Mouse (Mus musculus) midbrain, embryonic 12.5 days (tissue): ENCODE data around the gene Fkbp5. TPM values are rescaled to one million over a fixed set of nuclear protein-coding genes. Genes with fewer than 3 reads are reported as not detected.

ENCODE experiments used
- ATAC-seq: fragments of 200-750 bp; cut with Nextera tagmentation; 2 replicates; pipeline ENCODE4 v1.8.0; 2017; ENCODE audit warnings: low read depth, moderate TSS enrichment, moderate library complexity; ENCODE audit not compliant: low FRiP score
- H3K27ac ChIP-seq: fragments of 300-500 bp; sonication (generic); replicated peaks from 2 replicates; pipeline ENCODE4 v1.5.1; 2016; ENCODE audit warnings: mild to moderate bottlenecking
- H3K27me3 ChIP-seq: fragments of 300-500 bp; sonication (generic); 2 replicates; pipeline ENCODE4 v1.6.1; 2016; ENCODE audit warnings: mild to moderate bottlenecking
- H3K36me3 ChIP-seq: fragments of 300-500 bp; sonication (generic); 2 replicates; pipeline ENCODE4 v1.6.1; 2016
- H3K4me1 ChIP-seq: fragments of 300-500 bp; sonication (generic); 2 replicates; pipeline ENCODE4 v1.6.1; 2016
- H3K4me2 ChIP-seq: fragments of 300-500 bp; sonication (generic); replicated peaks from 2 replicates; pipeline ENCODE4 v1.6.1; 2016; ENCODE audit warnings: mild to moderate bottlenecking, moderate library complexity
- H3K4me3 ChIP-seq: fragments of 300-500 bp; sonication (generic); 2 replicates; pipeline ENCODE4 v1.5.1; 2016; ENCODE audit warnings: mild to moderate bottlenecking
- H3K9ac ChIP-seq: fragments of 300-500 bp; sonication (generic); replicated peaks from 2 replicates; pipeline ENCODE4 v1.6.1; 2016; ENCODE audit warnings: mild to moderate bottlenecking, moderate library complexity
- H3K9me3 ChIP-seq: fragments of 300-500 bp; sonication (generic); 2 replicates; pipeline ENCODE4 v1.6.1; 2016; ENCODE audit warnings: mild to moderate bottlenecking
- WGBS: fragments of 180-500 bp; shearing (Covaris S2); methylation state at CpG from one replicate; pipeline ENCODE4 v1.1.7; 2016; 5-methylcytosine and 5-hydroxymethylcytosine counted together
- polyA plus RNA-seq: library from polyadenylated mRNA; unstranded; fragments of >200 nt; fragmentation: Nextera tagmentation; extraction: Ambion mirVana; gene quantifications from 2 replicates; pipeline ENCODE4 v1.2.1, GENCODE M21; 2016

Gene Fkbp5
- polyA plus RNA-seq, 1 experiment from 2014 or later = 38.2 TPM

GRCm38 (mm10) chr17:28488258-28489013 is 28.9 kb downstream of the Fkbp5 start:
- Histone ChIP-seq H3K27me3 (no peaks in the 10 kb centered on the region), H3K4me3 (no peak overlapping the region), H3K4me2 (no peak overlapping the region), H3K27ac (no peak overlapping the region), H3K9ac (no peak overlapping the region), H3K36me3 (no peaks in the 10 kb centered on the region), H3K4me1 (peaks cover 18% of the 10 kb centered on the region), H3K9me3 (no peaks in the 10 kb centered on the region)
- WGBS = 85% methylated on average over 7 of the region's 7 CpGs
- no peak for ATAC-seq

- ATAC-seq = no peak
- no peak overlapping the region for H3K27ac ChIP-seq
- no peak overlapping the region for H3K9ac ChIP-seq
- peaks cover 18% of the 10 kb centered on the region for H3K4me1 ChIP-seq
- no peaks in the 10 kb centered on the region for H3K9me3 ChIP-seq
- WGBS = 92% methylated on average over 17 of the region's 18 CpGs
- H3K27me3 ChIP-seq = no peaks in the 10 kb centered on the region
- no peak overlapping the region for H3K4me3 ChIP-seq
- H3K36me3 ChIP-seq = no peaks in the 10 kb centered on the region
- H3K4me2 ChIP-seq = no peak overlapping the region
These were observed 29.6 kb downstream of the Fkbp5 start for GRCm38 (mm10) chr17:28487584-28488257.

- ATAC-seq = no peak
- H3K27me3 ChIP-seq = no peaks in the 10 kb centered on the region
- H3K36me3 ChIP-seq = no peaks in the 10 kb centered on the region
- H3K4me3 ChIP-seq = no peak overlapping the region
- H3K9ac ChIP-seq = no peak overlapping the region
- H3K27ac ChIP-seq = 0 out of 2 replicates have a peak overlapping the region, but pooled peaks have one; percentile 60
- WGBS = 73% methylated on average over 6 of the region's 6 CpGs
- no peaks in the 10 kb centered on the region for H3K9me3 ChIP-seq
- H3K4me2 ChIP-seq = peak overlapping the region; percentile 68; the same call in 1 of the 2 replicates
- H3K4me1 ChIP-seq = peaks cover 17% of the 10 kb centered on the region
These were observed 30.6 kb downstream of the Fkbp5 start for GRCm38 (mm10) chr17:28486720-28487119.

GRCm38 (mm10) chr17:28485977-28486400 is 31.3 kb downstream of the Fkbp5 start:
- peak overlapping the region; percentile 68 for H3K4me2 ChIP-seq
- no peaks in the 10 kb centered on the region for H3K27me3 ChIP-seq
- H3K27ac ChIP-seq = peak overlapping the region; percentile 88
- peak overlapping the region; percentile 87 for H3K4me3 ChIP-seq
- peaks cover 10% of the 10 kb centered on the region for H3K4me1 ChIP-seq
- H3K9ac ChIP-seq = peak overlapping the region; percentile 85
- peak; percentile 98 for ATAC-seq
- no peaks in the 10 kb centered on the region for H3K36me3 ChIP-seq
- H3K9me3 ChIP-seq = no peaks in the 10 kb centered on the region
- WGBS = 0% methylated on average over 41 of the region's 58 CpGs

DNA sequence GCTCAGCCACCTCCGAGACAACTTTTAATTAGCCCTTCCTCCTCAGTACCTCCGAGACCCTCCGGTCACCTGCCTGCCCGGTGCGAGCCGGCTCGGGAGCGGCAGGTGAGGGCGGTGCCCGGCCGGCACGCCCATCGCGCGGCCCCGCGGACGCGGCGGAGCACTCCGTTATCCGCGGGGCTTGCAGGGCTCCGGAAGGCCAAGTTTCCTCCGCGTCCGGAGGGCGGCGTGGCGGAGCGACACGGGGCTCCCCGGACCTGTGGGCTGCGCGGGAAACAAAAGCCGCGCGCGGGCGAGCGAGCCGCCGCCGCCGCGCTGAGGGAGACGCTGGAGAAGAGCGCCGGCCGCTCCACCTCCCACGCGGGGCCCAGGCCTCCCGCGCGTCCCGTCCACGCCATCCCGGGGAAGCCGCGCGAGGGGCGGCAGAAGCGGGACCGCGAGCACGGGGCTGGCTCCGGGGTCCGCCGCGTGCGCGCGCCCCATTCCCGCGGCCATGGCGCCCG is 31.8 kb downstream of the Fkbp5 start:
- Histone ChIP-seq H3K4me2 (peak overlapping the region; percentile 68), H3K9me3 (no peaks in the 10 kb centered on the region), H3K4me1 (peaks cover 9% of the 10 kb centered on the region), H3K36me3 (no peaks in the 10 kb centered on the region), H3K9ac (peak overlapping the region; percentile 85), H3K4me3 (peak overlapping the region; percentile 87), H3K27ac (peak overlapping the region; percentile 88), H3K27me3 (no peaks in the 10 kb centered on the region)
- WGBS = under 1% methylated on average over 60 of the region's 77 CpGs
- ATAC-seq = peak; percentile 60

DNA sequence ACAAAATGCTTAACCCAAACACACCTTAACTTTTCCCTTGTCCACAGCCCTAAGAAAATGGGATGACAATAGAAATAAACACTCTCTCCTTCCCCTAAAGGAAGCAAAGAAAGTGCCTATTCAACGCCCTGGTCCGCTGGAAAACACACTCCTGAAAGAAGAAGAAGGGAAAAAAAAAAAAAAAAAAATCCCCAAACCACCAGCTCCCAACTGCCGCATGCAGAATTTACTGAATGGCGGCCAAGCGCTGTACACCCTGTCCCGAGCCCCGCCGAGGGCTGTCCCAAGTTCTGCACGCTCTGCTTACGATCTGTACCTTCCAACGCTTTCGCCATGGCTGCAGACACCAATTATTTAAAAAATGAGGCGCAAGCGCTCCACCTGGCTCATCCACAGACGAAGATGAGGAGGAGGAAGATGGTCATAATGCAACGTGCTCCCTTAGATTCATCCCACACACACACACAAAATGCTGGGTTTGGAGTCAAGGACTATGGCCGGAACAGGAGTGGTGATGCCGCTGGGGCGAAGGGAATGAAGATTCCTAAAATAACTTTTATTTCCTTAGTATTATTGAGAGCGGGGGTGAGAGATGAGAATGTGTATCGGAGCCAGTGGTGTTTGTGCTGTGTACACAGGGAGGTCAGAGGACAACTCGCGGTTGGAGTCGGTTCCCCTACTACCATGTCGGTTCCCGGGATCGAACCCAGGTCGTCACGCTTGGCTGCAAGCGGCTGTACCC is 32.5 kb downstream of the Fkbp5 start:
- Histone ChIP-seq H3K36me3 (no peaks in the 10 kb centered on the region), H3K9ac (peak overlapping the region; percentile 85), H3K4me3 (peak overlapping the region; percentile 87), H3K27me3 (no peaks in the 10 kb centered on the region), H3K4me2 (peak overlapping the region; percentile 68), H3K4me1 (peaks cover 9% of the 10 kb centered on the region), H3K27ac (peak overlapping the region; percentile 88; the same call in 1 of the 2 replicates), H3K9me3 (no peaks in the 10 kb centered on the region)
- ATAC-seq = no peak
- WGBS = 8% methylated on average over 30 of the region's 30 CpGs

DNA sequence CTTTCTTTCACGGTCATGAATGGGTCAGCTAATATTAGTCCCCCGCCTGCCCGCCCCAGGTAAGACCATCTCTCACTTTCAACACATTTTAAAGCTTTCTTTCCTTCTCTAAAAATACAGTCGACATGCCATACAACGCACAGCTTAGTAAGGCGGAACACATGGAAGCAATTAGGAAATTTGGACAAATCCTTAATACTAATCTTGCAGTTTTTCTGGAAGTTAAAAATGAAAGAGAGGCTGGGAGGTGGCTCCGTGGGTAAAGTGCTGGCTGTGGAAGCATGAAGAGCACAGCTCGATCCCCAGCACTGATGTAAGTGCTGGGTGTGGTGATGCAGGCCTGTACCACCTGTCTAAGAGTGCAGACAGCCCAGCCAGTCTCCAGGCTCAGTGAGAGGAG is 39.9 kb downstream of the Fkbp5 start:
- no peaks in the 10 kb centered on the region for H3K9me3 ChIP-seq
- H3K4me3 ChIP-seq = no peak overlapping the region
- no peaks in the 10 kb centered on the region; the same call in 1 of the 2 replicates for H3K4me1 ChIP-seq
- ATAC-seq = no peak
- H3K4me2 ChIP-seq = no peak overlapping the region
- H3K9ac ChIP-seq = no peak overlapping the region
- no peaks in the 10 kb centered on the region for H3K27me3 ChIP-seq
- no peaks in the 10 kb centered on the region for H3K36me3 ChIP-seq
- H3K27ac ChIP-seq = no peak overlapping the region
- 93% methylated on average over 8 of the region's 8 CpGs for WGBS

GRCm38 (mm10) chr17:28476441-28476840 is 40.9 kb downstream of the Fkbp5 start:
- Histone ChIP-seq H3K27me3 (no peaks in the 10 kb centered on the region), H3K9me3 (no peaks in the 10 kb centered on the region), H3K4me3 (no peak overlapping the region), H3K9ac (no peak overlapping the region), H3K27ac (no peak overlapping the region), H3K4me1 (peaks cover 4% of the 10 kb centered on the region), H3K4me2 (no peak overlapping the region), H3K36me3 (no peaks in the 10 kb centered on the region)
- no peak for ATAC-seq

GRCm38 (mm10) chr17:28475593-28476325 is 41.6 kb downstream of the Fkbp5 start:
- H3K9ac ChIP-seq = no peak overlapping the region
- H3K27me3 ChIP-seq = no peaks in the 10 kb centered on the region
- H3K4me2 ChIP-seq = no peak overlapping the region
- 90% methylated on average over 3 of the region's 3 CpGs for WGBS
- no peak overlapping the region for H3K4me3 ChIP-seq
- ATAC-seq = no peak
- H3K4me1 ChIP-seq = peaks cover 4% of the 10 kb centered on the region
- no peaks in the 10 kb centered on the region for H3K9me3 ChIP-seq
- no peaks in the 10 kb centered on the region for H3K36me3 ChIP-seq
- H3K27ac ChIP-seq = no peak overlapping the region

DNA sequence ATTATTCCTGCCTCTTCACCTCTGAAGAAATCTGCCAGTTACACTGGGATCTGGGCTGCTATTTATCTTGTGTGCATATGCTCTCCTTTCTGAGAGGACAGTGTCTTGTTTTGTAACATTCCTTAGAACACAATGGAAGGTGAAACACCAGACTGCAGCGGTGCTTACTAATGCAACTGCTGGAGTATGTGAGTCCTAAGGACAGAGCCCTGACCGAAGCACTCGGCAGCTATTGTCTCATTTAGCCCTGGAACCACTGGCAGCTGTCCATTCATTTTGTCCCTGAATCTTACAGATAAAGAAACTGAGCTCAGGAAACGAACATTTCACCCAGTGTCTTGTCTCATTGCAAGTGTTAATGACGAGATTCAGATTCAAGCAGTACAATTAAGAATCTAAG is 44.6 kb downstream of the Fkbp5 start:
- Histone ChIP-seq H3K27ac (no peak overlapping the region), H3K4me2 (no peak overlapping the region), H3K4me1 (peaks cover 6% of the 10 kb centered on the region), H3K4me3 (no peak overlapping the region), H3K9me3 (no peaks in the 10 kb centered on the region), H3K27me3 (no peaks in the 10 kb centered on the region), H3K36me3 (no peaks in the 10 kb centered on the region), H3K9ac (no peak overlapping the region)
- no peak for ATAC-seq
- WGBS = 75% methylated on average over 5 of the region's 5 CpGs

- Histone ChIP-seq H3K9ac (no peak overlapping the region), H3K36me3 (no peaks in the 10 kb centered on the region), H3K4me3 (no peak overlapping the region), H3K4me1 (peaks cover 6% of the 10 kb centered on the region; the same call in 1 of the 2 replicates), H3K4me2 (no peak overlapping the region), H3K9me3 (no peaks in the 10 kb centered on the region), H3K27ac (no peak overlapping the region), H3K27me3 (no peaks in the 10 kb centered on the region)
- no peak for ATAC-seq
- 76% methylated on average over 6 of the region's 6 CpGs for WGBS
These were observed 46.5 kb downstream of the Fkbp5 start for GRCm38 (mm10) chr17:28470876-28471275.
